Mouse (Mus musculus) ES-Bruce4 (cell line): ENCODE results near the gene Scml4.

Source experiments
- CTCF ChIP-seq: IDR thresholded peaks from one replicate; pipeline ENCODE4 v1.8.1; 2011; ENCODE audit warnings: low read depth, low read length
- POLR2A ChIP-seq: IDR thresholded peaks from one replicate; pipeline ENCODE4 v1.8.1; 2011; ENCODE audit warnings: low read length; ENCODE audit not compliant: insufficient read depth

DNA sequence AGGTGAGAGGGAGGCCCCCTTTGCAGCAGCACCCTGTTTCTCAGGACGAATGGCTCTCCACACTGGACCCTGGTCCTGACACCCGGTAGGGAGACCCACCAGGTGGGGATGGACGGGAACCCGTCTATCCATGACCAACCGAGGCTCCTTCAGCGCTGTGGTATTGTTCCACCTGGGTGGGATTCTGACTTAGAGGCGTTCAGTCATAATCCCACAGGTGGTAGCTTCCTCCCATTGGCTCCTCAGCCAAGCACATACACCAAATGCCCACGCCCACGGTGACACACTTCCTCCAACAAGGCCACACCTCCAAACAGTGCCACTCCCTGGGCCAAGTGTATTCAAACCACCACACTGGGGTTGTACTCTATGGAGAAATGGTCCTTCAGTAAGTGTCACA, 3.6 kb upstream of the Scml4 start:
- no peak for TF ChIP-seq CTCF
- TF ChIP-seq POLR2A, result no peak
